Mouse (Mus musculus) hindbrain, postnatal 0 days (tissue): ENCODE results near the gene Nfe2. TPM values are rescaled to one million over a fixed set of nuclear protein-coding genes. Genes with fewer than 3 reads are reported as not detected.
A peak's percentile ranks its signal among the peaks of the same experiment; 100 is the strongest.

Experiments
- ATAC-seq: fragments of 200-750 bp; cut with Nextera tagmentation; 2 replicates; pipeline ENCODE4 v1.8.0; 2017; ENCODE audit warnings: mild to moderate bottlenecking, moderate TSS enrichment, moderate library complexity
- DNase-seq: peaks from one replicate; pipeline ENCODE4 v3.0.0-alpha.2; 2015; ENCODE audit warnings: low spot score
- H3K27ac ChIP-seq: fragments of 300-500 bp; sonication (generic); 2 replicates; pipeline ENCODE4 v1.5.1; 2014; ENCODE audit warnings: mild to moderate bottlenecking
- H3K27me3 ChIP-seq: fragments of 300-500 bp; sonication (generic); 2 replicates; pipeline ENCODE4 v1.6.1; 2014; ENCODE audit warnings: low read length, mixed read lengths; ENCODE audit not compliant: insufficient read depth
- H3K36me3 ChIP-seq: fragments of 300-500 bp; sonication (generic); 2 replicates; pipeline ENCODE4 v1.6.1; 2014; ENCODE audit warnings: low read length, mixed read lengths; ENCODE audit not compliant: insufficient read depth
- H3K4me1 ChIP-seq: fragments of 300-500 bp; sonication (generic); 2 replicates; pipeline ENCODE4 v1.6.1; 2014; ENCODE audit warnings: antibody characterized with exemption, low read length, mixed read lengths; ENCODE audit not compliant: insufficient read depth
- H3K4me2 ChIP-seq: fragments of 300-500 bp; sonication (generic); 2 replicates; pipeline ENCODE4 v1.6.1; 2014; ENCODE audit warnings: low read depth, mild to moderate bottlenecking, low read length, moderate library complexity, mixed read lengths
- H3K4me3 ChIP-seq: fragments of 300-500 bp; sonication (generic); 2 replicates; pipeline ENCODE4 v1.5.1; 2014; ENCODE audit warnings: low read length
- H3K9ac ChIP-seq: fragments of 300-500 bp; sonication (generic); replicated peaks from 2 replicates; pipeline ENCODE4 v1.6.1; 2014; ENCODE audit warnings: mild to moderate bottlenecking, low read length, moderate library complexity, mixed read lengths
- H3K9me3 ChIP-seq: fragments of 300-500 bp; sonication (generic); 2 replicates; pipeline ENCODE4 v1.6.1; 2016; ENCODE audit warnings: low read length, mixed read lengths
- CTCF ChIP-seq: IDR thresholded peaks from 2 replicates; pipeline ENCODE4 v1.5.1; 2016; ENCODE audit warnings: antibody characterized with exemption, control low read depth, low read depth
- WGBS: fragments of 180-500 bp; shearing (Covaris S2); extraction: QIAGEN DNeasy Blood & Tissue Kit; methylation state at CpG from one replicate; pipeline ENCODE4 v1.1.7; 2014; 5-methylcytosine and 5-hydroxymethylcytosine counted together
- polyA plus RNA-seq: library from polyadenylated mRNA; unstranded; fragments of >200 nt; fragmentation: Nextera tagmentation; extraction: Ambion mirVana; gene quantifications from 2 replicates; pipeline ENCODE4 v1.2.1, GENCODE M21; 2015
- total RNA-seq: library from RNA; depleted of rRNA; stranded (reverse); fragments of >200 nt; gene quantifications from 2 replicates; pipeline ENCODE4 v1.2.3, GENCODE M21; 2014

Gene Nfe2
- total and polyA plus RNA-seq, 2 experiments from 2014 or later: 0.33 to 0.63 TPM

DNA sequence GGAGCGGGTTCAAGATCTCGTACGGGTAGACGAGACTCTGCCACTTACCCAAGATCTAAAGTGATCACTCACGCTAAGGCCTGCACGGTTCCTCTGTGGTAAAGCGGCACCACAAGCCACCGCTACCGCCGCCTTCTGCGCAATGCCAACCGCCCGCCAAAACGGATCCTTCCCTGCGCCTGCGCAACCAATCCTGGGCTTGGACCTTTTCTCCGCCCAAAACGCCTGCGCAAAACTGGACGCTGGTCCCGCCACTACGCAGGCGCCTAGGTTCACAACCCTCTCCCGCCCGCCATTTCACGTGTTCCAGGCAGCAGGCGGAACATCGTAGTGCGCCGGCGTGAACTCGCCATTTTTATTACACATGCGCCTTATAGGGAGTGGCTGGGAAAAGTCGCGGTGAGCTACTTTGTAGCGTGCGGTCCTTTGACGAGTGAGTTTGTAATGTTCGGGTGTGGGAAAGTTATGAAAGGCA lies 18.5 kb downstream of the Nfe2 start, which contains the start of gene Cbx5:
Cbx5 (minus strand) TSS at position 132 of the 475 bp plus-strand sequence.
- Histone ChIP-seq H3K4me1 (no peaks in the 10 kb centered on the region), H3K4me3 (peak within 1 kb of the TSS; percentile 68), H3K9me3 (no peaks in the 10 kb centered on the region), H3K9ac (peak within 1 kb of the TSS; percentile 85), H3K27ac (peak within 1 kb of the TSS; percentile 98), H3K27me3 (no peaks in the 10 kb centered on the region), H3K36me3 (peaks cover 20% of the 10 kb centered on the region), H3K4me2 (peak within 1 kb of the TSS; percentile 71)
- ATAC-seq (peak; percentile 94), DNase-seq (peak; percentile 99)
- TF ChIP-seq CTCF: peak; percentile 17; the same call in 1 of the 2 replicates
- WGBS: under 1% methylated on average over 39 of the region's 39 CpGs

GRCm38 (mm10) chr15:103239130-103239684 lies 19.0 kb downstream of the Nfe2 start:
- peak overlapping the region; percentile 85 for H3K9ac ChIP-seq
- no peaks in the 10 kb centered on the region for H3K27me3 ChIP-seq
- no peaks in the 10 kb centered on the region for H3K4me1 ChIP-seq
- H3K4me3 ChIP-seq: peak overlapping the region; percentile 68
- DNase-seq: peak; percentile 98
- WGBS: 1% methylated on average over 26 of the region's 26 CpGs
- H3K36me3 ChIP-seq: peaks cover 20% of the 10 kb centered on the region
- no peaks in the 10 kb centered on the region for H3K9me3 ChIP-seq
- TF ChIP-seq CTCF: no peak
- H3K4me2 ChIP-seq: peak overlapping the region; percentile 71
- ATAC-seq: peak; percentile 90
- H3K27ac ChIP-seq: peak overlapping the region; percentile 98

DNA sequence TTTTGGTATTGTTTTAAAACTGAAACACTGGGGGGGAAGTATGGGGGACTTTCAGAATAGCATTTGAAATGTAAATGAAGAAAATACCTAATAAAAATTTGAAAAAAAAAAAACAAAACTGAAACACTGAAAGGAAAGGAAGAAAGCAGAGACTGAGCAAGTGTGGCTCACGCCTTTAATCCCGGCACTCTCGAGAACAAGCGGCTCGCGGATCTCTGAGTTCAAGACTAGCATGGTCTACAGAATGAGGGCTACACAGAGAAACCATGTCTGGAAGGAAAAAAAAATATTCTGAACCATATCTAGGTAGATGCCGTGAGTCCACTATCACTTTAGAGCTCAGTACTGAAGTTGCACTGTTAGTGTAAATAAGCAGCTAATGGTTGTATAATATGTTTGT lies 20.9 kb downstream of the Nfe2 start:
- Histone ChIP-seq H3K9ac (no peak overlapping the region), H3K4me2 (no peak overlapping the region), H3K4me1 (no peaks in the 10 kb centered on the region), H3K36me3 (peaks cover 2% of the 10 kb centered on the region), H3K27ac (no peak overlapping the region), H3K27me3 (no peaks in the 10 kb centered on the region), H3K9me3 (no peaks in the 10 kb centered on the region), H3K4me3 (no peak overlapping the region)
- no peak for ATAC-seq
- 94% methylated on average over 7 of the region's 7 CpGs for WGBS
- DNase-seq: no peak
- no peak for TF ChIP-seq CTCF

GRCm38 (mm10) chr15:103233119-103233518 lies 25.1 kb downstream of the Nfe2 start:
- Histone ChIP-seq H3K27me3 (no peaks in the 10 kb centered on the region), H3K9ac (no peak overlapping the region), H3K9me3 (no peaks in the 10 kb centered on the region), H3K27ac (no peak overlapping the region), H3K4me2 (no peak overlapping the region), H3K36me3 (no peaks in the 10 kb centered on the region), H3K4me1 (no peaks in the 10 kb centered on the region), H3K4me3 (no peak overlapping the region)
- ATAC-seq: no peak
- DNase-seq: no peak
- WGBS: 89% methylated on average over 2 of the region's 2 CpGs
- no peak for TF ChIP-seq CTCF

GRCm38 (mm10) chr15:103228904-103229303 lies 29.3 kb downstream of the Nfe2 start:
- H3K4me3 ChIP-seq: no peak overlapping the region
- H3K36me3 ChIP-seq: no peaks in the 10 kb centered on the region
- no peak for TF ChIP-seq CTCF
- H3K9me3 ChIP-seq: no peaks in the 10 kb centered on the region
- H3K27ac ChIP-seq: no peak overlapping the region
- WGBS: 71% methylated on average over 2 of the region's 2 CpGs
- no peaks in the 10 kb centered on the region for H3K4me1 ChIP-seq
- ATAC-seq (no peak), DNase-seq (no peak)
- no peaks in the 10 kb centered on the region for H3K27me3 ChIP-seq
- H3K4me2 ChIP-seq: no peak overlapping the region
- no peak overlapping the region for H3K9ac ChIP-seq

GRCm38 (mm10) chr15:103227572-103227971 lies 30.6 kb downstream of the Nfe2 start:
- no peak for DNase-seq
- Histone ChIP-seq H3K9me3 (no peaks in the 10 kb centered on the region), H3K9ac (no peak overlapping the region), H3K4me1 (no peaks in the 10 kb centered on the region), H3K4me3 (no peak overlapping the region), H3K4me2 (no peak overlapping the region), H3K36me3 (no peaks in the 10 kb centered on the region), H3K27me3 (no peaks in the 10 kb centered on the region), H3K27ac (no peak overlapping the region)
- TF ChIP-seq CTCF: no peak
- ATAC-seq: no peak
- WGBS: 81% methylated on average over 2 of the region's 2 CpGs

- TF ChIP-seq CTCF: no peak
- Histone ChIP-seq H3K9me3 (no peaks in the 10 kb centered on the region), H3K27me3 (no peaks in the 10 kb centered on the region), H3K9ac (no peak overlapping the region), H3K4me3 (no peak overlapping the region), H3K4me1 (no peaks in the 10 kb centered on the region), H3K36me3 (no peaks in the 10 kb centered on the region), H3K4me2 (no peak overlapping the region), H3K27ac (no peak overlapping the region)
- no peak for DNase-seq
- ATAC-seq: no peak
- 69% methylated on average over 3 of the region's 3 CpGs for WGBS
Observed at GRCm38 (mm10) chr15:103227022-103227421, 31.2 kb downstream of the Nfe2 start.
